Mouse (Mus musculus) left cerebral cortex, postnatal 14 days (tissue): Measurements from ENCODE around the gene Gm20388. TPM values are rescaled to one million over a fixed set of nuclear protein-coding genes. Genes with fewer than 3 reads are reported as not detected.
"Not testable (repeated sequence)": the region's sequence is repeated elsewhere in the genome, so short reads cannot be mapped to it uniquely, and the experiment has no call there.

Experiments used
- DNase-seq, 2 experiments: peaks; one replicate each; pipeline ENCODE4 v3.0.0; 2021 to 2022; ENCODE audit warnings: low spot score in 2 of 2, mixed read lengths in 1 of 2
- intact Hi-C: fragments of 180-260 bp; cut with DNase I; formaldehyde crosslinking; loops from one replicate; pipeline ENCODE4 v1.15.1; 2025
- total RNA-seq, 2 experiments: library from RNA; stranded (reverse); gene quantifications; 2 replicates each; pipeline ENCODE4 v1.2.3; 2021

Gm20388 gene
- total RNA-seq, 2 experiments from 2014 or later = 2.8 to 7.3 TPM

- no peak for DNase-seq
- intact Hi-C loops = no loop called here
Measured at GRCm38 (mm10) chr8:120343582-120343981, 432.9 kb downstream of the Gm20388 start.

- DNase-seq = no peak
- intact Hi-C loops = no loop called here
Measured at GRCm38 (mm10) chr8:120344166-120344565, 433.5 kb downstream of the Gm20388 start.

- intact Hi-C loops = no loop called here
- DNase-seq = no peak
Measured at GRCm38 (mm10) chr8:120344583-120344982, 433.9 kb downstream of the Gm20388 start.

GRCm38 (mm10) chr8:120347734-120348341 lies 437.2 kb downstream of the Gm20388 start:
- DNase-seq = peak in 1 of 2 experiments; percentile 24
- intact Hi-C loops = no loop called here

GRCm38 (mm10) chr8:120348922-120349321 lies 438.3 kb downstream of the Gm20388 start:
- no peak for DNase-seq
- intact Hi-C loops = no loop called here

GRCm38 (mm10) chr8:120351332-120352071 lies 440.9 kb downstream of the Gm20388 start:
- DNase-seq = no peak
- intact Hi-C loops = no loop called here

- DNase-seq = peak; percentile 77 to 82
- intact Hi-C loops = no loop called here
Measured at GRCm38 (mm10) chr8:120352096-120352495, 441.5 kb downstream of the Gm20388 start.

- intact Hi-C loops = no loop called here
Measured at GRCm38 (mm10) chr8:120356067-120356466, 445.4 kb downstream of the Gm20388 start.

GRCm38 (mm10) chr8:120357504-120357903 lies 446.9 kb downstream of the Gm20388 start:
- no peak for DNase-seq
- intact Hi-C loops = no loop called here

More at GRCm38 (mm10) chr8:120356067-120356466, 445.4 kb downstream of the Gm20388 start:
- no peak for DNase-seq

GRCm38 (mm10) chr8:120361301-120361700 lies 450.7 kb downstream of the Gm20388 start:
- no peak for DNase-seq
- intact Hi-C loops = no loop called here

GRCm38 (mm10) chr8:120363552-120364071 lies 453.0 kb downstream of the Gm20388 start:
- no peak for DNase-seq
- intact Hi-C loops = no loop called here

GRCm38 (mm10) chr8:120364093-120364725 lies 453.6 kb downstream of the Gm20388 start:
- no peak for DNase-seq
- intact Hi-C loops = no loop called here

- intact Hi-C loops = loop anchor here (5.0 kb wide), 1 partner anchor 45 kb away; no protein-coding TSS in a partner anchor
- DNase-seq = no peak
Measured at GRCm38 (mm10) chr8:120366840-120367239, 456.2 kb downstream of the Gm20388 start.

GRCm38 (mm10) chr8:120368191-120368590 lies 457.6 kb downstream of the Gm20388 start:
- intact Hi-C loops = loop anchor here (5.0 kb wide), 1 partner anchor 46 kb away; no protein-coding TSS in a partner anchor
- not testable (repeated sequence) for DNase-seq

- peak; percentile 71 to 86 for DNase-seq
- intact Hi-C loops = loop anchor here (5.0 kb wide), 1 partner anchor 47 kb away; no protein-coding TSS in a partner anchor
Measured at GRCm38 (mm10) chr8:120368814-120369649, 458.4 kb downstream of the Gm20388 start.

GRCm38 (mm10) chr8:120369956-120370355 lies 459.3 kb downstream of the Gm20388 start:
- intact Hi-C loops = loop anchor here (5.0 kb wide), 1 partner anchor 48 kb away; no protein-coding TSS in a partner anchor
- peak in 1 of 2 experiments; percentile 41 for DNase-seq

GRCm38 (mm10) chr8:120370461-120370860 lies 459.8 kb downstream of the Gm20388 start:
- intact Hi-C loops = no loop called here
- no peak for DNase-seq

- intact Hi-C loops = no loop called here
- DNase-seq = no peak
Measured at GRCm38 (mm10) chr8:120371146-120371545, 460.5 kb downstream of the Gm20388 start.
